Mouse (Mus musculus) spleen, adult 2 months (tissue): ENCODE measurements around the gene Hid1.

Experiments
- CTCF ChIP-seq: fragments of 200-500 bp; IDR thresholded peaks from 2 replicates; pipeline ENCODE4 v1.5.1; 2011; ENCODE audit warnings: mild to moderate bottlenecking, inconsistent platforms; ENCODE audit not compliant: insufficient read depth, insufficient read length, insufficient replicate concordance; ENCODE audit errors: extremely low read depth
- POLR2A ChIP-seq: fragments of 200-500 bp; IDR thresholded peaks from 2 replicates; pipeline ENCODE4 v1.6.1; 2011; ENCODE audit warnings: low read depth, low read length, inconsistent platforms

GRCm38 (mm10) chr11:115353375-115353774 lies 14.2 kb downstream of the Hid1 start:
- no peak for TF ChIP-seq CTCF
- no peak for TF ChIP-seq POLR2A
